Mouse (Mus musculus): Measurements from ENCODE around the gene Rbm15.

Gene Rbm15

DNA sequence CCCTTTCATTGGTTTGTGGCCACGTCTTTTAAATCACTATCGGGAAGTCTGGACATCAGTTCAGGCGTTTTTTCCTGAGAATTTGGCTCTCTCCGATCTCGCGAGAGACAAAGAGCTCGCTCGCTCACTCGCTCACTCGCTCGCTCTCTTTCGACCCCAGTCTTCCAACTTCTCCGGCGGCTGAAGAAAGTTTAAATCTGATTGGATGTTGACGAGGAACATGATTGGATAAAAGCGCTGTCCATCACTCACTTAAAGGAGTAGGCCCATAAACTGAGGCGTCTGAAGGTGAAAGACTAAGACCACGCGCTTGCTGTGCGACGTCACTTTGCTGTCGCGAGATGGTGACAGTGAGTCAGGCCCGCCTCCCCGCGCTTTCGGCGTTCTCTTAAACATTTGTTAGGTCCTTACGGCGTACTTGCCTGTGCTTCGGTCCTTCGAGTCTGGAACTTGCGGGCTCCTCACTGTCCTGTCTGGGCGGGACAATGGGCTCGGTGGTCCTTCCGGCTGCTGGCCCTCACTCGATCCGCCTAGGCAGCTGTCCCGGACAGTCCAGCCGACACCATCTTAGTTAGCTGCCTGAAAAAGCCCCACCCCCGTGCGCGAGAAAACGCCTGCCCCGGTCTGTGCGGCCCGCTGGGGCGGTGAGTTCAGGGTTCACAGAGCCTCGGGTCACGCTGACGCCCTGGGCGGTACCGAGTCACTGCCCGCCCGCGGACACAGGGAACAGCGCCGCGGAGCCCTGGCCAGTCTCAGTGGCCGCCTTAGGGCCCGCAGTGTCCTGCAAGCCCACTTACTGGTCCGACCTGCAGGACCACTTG lies at the start of gene Rbm15:
Gene Rbm15 (minus strand): TSS at position 293 of the 821 bp plus-strand sequence.
- in situ Hi-C loops (cut with MboI, MseI), result loop anchor here (10.0 kb wide), 1 partner anchor 849 kb away; the partner anchor contains the start of gene Dennd2d

DNA sequence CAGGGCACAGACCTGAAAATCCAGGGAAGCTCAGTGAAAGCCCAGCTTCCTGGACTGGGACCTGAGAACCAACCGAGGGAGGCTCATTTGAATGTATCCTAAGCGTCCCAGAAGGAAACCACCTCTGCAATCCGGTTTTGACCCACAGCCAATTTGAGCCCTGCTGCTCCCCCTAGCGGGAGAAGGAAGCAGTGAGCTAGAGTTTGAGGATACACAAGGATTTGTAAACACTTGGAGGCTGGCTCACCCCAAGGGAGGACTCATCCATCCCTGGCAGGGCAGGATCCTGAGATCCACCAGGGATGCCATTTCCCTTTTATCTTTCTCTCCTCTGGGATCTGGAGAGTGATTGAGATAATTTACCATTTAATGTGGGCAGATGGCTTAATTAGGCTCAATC lies 45.9 kb upstream of the Rbm15 start:
- in situ Hi-C loops (cut with MboI, MseI), result no loop called here

DNA sequence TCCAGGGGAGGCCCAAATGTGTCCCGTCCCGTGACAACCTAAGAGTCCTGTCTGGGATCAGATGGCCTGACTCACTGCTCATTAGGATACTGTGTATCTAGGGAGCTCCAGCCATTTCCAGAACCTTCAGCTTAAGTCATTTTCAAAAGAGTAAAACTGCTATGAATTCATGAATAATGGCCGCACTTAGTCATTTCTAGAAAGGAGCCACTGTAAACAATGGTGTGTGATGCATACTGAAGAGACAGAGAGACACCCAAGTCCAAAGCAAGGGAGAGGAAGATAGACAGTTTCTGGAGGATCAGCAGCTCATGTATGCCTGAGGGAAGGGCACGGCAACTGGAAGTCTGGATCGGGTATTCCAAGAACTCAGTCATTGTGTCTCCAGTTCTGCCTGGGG lies 45.2 kb upstream of the Rbm15 start:
- in situ Hi-C loops (cut with MboI, MseI), result no loop called here

DNA sequence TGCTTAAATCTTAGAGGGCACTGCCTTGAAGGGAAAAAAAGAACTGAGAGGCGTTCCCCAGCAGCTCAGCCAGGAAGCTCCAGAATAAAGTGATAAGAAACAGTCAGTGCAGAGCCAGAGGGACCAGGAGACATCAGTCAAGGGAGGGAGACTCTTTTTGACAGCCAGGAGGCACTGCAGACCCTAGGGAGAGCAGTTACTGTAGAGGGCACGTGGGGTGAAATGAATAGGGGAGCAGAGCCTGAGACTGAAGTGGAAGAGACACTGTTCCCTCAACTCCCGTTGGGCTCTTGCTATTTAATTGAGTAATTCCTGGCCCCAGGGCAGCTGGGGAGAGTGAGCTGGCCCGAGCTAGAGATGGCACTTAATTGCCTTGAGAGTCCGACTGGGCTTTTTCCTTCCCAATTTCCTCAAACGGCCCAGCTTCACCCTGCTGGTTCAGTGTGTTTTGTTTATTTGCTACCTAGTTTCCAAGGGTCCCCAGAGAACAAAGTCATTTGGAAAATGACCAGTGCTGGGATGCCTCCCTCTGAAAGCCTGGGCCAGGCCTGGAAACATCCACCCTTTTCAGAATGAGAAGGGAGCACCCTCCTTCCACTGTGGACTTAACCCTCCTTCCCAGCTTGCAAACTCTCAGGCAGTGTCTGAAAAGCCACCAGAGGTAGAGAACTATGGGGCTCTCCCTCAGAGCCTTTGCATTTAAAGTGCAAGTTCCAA lies 41.6 kb upstream of the Rbm15 start:
- in situ Hi-C loops (cut with MboI, MseI), result no loop called here

DNA sequence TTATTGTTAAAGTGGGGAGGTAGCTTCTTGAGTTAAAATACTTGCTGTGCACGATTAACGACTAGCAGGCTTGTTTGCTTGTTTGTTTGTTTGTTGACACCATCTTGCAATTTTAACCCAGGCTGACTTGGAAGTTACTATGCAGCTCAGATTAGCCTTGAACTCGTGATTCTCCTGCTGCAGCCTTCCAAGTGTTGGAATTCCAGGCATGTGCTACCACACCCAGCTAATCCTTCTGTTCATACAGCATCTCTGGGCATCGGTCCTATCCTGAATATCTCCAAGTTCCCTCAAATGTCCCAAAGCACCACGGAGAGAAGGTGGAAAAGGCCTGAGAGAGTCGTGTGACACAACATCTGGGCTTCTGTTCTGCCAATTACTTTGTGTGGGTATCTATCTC lies 35.7 kb upstream of the Rbm15 start:
- in situ Hi-C loops (cut with MboI, MseI), result no loop called here

DNA sequence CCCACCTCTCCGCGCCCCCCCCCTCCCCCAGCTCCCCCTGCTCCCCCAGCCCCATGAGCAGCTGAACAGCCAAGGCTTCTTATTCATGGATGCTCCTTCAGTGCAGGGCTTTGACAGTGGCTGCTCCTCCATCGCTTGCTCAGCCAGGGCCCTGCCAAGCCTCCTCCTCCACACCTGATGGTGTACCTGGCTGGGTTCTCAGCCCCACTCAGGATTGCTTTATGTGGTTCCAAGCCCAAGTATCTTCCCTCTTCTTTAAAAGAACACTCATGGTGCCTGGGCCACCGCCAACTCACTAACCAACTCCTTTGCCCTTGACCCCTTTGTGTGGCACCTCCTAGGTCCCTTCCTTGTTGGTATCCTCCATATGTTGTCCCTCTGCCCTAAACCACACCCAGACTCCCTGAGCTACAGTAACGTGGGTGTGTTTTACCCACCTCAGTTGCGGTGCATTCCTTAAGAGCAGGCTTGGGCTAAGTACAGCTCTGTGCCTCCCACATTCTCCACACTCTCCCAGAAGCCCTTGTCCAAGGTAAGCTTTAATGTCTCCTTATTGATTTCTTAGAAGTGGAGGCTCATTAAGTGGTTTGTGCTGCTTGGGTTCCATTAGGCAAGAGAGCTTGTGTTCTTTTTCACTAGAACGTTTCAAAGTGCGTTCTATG lies 34.6 kb upstream of the Rbm15 start:
- in situ Hi-C loops (cut with MboI, MseI), result no loop called here

DNA sequence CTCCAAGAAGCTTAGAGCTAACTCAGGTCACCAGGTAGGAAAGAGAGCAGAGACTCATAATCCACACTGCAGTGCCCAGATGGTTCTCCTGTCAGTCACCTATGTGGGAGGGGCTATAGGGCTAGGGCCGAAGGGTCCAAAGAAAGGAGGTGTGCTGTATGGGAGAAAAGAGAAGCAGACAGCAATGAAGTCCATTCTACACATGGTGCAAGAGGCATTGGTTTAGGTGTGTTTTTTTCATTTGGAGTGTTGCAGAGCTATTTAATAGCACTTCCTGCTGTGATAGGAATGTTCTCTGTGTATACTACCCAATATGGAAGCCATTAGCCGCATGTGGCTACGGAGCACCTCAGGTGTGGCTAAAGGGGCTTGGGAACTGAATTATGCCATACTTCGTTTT lies 31.9 kb upstream of the Rbm15 start:
- in situ Hi-C loops (cut with MboI, MseI), result no loop called here

DNA sequence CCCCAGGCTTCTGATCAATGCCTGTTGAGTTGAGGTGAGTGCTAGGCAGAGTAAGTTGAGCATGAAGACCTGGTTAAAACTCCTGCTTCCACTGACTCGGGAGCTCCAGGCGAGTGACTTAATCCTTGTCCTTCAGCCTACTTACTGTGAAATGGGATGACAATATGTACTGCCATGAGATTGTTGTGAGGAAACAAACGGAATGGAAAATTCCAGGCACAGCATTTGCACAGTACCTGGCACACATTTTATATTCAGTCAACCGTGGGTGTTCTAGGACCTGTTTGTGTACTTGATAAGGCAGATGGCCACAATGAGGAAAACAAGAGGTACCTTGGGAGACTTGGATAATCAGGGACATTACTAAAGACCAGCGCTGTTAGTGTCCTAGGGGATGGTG lies 29.9 kb upstream of the Rbm15 start:
- in situ Hi-C loops (cut with MboI, MseI), result no loop called here

DNA sequence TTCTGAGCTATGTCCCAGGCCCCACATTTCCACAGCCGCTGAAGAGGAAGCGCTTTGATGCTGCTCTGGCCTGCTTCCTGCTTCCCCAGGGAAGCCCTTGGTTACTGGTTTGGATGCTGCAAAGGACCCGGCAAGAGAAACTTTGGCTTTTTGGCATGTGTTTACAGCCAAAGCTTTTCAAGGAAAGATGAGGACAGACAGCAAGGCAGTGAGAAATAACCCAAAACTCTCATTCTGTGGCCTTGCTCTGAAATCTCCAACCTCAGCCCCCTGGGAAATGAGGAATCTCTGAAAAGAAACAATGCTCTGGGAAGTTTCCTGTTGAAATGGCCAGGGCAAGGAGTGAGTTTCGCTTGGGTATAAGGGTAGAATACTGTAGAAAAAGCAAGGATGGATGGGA lies 26.9 kb upstream of the Rbm15 start:
- in situ Hi-C loops (cut with MboI, MseI), result no loop called here

DNA sequence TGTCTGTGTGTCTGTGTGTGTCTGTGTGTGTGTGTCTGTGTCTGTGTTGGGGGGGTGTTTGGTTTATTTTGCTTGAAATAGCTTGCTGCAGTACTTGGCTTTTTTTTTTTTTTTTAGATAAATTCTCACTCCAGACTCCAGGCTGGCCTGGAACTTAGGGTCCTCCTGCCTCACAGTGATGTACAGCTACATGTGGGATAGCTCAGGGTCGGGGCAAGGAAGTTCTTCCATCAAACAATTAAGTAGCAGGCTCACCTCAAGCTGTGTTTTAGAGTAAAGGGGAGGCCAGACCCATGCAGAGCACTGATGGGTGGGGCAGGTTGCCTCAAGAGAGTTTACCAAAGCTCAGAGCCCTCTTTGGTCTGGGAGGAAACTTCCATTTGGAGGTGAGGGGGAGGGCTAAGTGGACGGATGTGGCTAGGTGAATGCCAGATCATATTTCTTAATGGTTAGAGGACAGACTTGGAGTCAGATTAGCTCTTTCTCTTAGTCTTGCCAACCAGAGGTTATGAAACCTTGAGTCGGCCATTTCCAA lies 24.3 kb upstream of the Rbm15 start:
- in situ Hi-C loops (cut with MboI, MseI), result loop anchor here (5.0 kb wide), 1 partner anchor 105 kb away; no protein-coding TSS in a partner anchor

DNA sequence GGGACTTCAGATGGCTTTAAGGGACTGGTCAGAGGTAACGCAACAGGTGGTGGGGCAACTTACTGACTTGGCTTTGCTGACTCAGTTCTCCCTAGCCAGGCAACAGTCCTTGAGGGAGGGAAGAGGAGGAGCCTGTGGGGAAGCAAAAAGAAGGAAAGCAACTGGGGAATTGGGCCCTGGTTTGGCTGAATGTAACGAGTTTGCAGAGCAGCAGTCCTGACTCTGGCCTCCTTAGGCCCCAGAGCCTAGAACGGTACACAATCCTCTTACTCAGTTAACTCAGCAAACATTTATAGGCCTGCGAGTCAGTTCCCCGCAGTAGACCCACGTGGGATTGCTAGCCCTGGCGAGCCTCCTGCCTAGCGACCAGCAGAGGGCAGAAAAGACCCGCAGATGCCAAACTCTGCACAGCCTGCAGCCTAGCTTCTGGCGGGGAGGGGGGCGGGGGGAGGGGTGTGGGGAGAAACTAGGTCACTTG lies 23.5 kb upstream of the Rbm15 start:
- in situ Hi-C loops (cut with MboI, MseI), result loop anchor here (5.0 kb wide), 1 partner anchor 105 kb away; no protein-coding TSS in a partner anchor

DNA sequence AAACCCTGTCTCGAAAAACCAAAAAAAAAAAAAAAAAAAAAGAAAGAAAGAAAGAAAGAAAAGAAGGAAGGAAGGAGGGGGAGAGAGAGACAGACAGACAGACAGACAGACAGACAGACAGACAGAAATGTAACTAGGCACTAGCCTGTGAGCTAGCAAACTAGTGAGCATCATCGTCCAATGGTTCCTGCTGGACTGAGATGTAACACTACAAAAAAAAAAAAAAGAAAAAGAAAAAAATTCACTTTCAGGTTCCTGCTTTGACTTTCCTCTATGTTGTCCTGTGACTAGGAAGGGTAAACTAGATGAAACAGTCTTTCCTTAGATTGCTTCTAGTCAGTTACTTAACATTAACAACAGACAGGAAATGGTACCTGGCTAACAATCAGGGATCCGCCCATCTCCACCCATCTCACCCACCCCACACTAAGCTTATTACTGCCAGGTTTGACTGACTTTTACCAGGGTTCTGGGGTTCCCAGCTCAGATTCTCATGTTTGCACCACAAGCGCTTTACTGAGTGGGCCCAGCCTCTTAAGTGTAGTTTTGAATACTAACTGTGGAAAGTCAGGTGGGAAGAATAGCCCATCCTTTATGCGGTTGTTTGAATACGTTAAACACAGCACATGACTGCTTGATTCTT lies 22.3 kb upstream of the Rbm15 start:
- in situ Hi-C loops (cut with MboI, MseI), result loop anchor here (5.0 kb wide), 1 partner anchor 107 kb away; no protein-coding TSS in a partner anchor

DNA sequence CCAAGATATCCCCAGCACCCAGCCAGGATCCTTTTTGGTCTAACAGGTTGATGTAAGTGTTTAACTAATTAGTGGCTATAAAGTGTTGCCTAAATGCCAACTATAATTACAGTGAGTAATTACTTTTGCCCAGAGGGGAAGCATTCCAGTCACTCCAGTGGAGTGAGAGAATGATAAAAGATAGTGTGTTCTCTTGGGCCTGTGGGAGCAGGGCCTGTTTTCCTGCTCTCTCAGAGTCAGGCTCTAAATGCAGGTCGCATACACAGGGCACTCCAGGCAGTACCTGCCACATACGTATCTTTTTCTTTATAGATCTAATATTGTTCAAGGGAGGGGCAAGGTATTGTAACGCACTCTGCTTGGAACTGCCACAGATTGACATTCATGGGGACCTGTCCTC lies 18.2 kb upstream of the Rbm15 start:
- in situ Hi-C loops (cut with MboI, MseI), result no loop called here

DNA sequence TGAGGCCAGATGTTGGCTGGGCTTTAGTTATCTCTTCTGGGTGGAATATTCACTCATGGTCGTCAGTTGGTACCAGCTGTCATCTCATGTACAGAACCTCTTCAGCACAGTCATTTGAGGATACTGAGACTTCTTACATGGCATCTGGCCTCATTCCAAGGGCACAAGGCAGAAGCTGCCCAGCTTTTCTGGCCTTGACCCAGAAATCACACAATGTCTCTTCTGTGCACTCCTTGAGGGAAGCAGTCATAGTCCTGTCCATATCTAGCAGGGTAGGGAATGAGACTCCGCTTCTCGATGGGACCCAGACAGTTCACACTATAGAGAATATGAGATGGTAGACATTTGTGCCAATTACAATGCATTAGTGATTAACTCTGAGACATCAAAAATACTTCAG lies 15.5 kb upstream of the Rbm15 start:
- in situ Hi-C loops (cut with MboI, MseI), result loop anchor here (10.0 kb wide), 1 partner anchor 1664 kb away; the partner anchor contains the start of gene Ddx20

DNA sequence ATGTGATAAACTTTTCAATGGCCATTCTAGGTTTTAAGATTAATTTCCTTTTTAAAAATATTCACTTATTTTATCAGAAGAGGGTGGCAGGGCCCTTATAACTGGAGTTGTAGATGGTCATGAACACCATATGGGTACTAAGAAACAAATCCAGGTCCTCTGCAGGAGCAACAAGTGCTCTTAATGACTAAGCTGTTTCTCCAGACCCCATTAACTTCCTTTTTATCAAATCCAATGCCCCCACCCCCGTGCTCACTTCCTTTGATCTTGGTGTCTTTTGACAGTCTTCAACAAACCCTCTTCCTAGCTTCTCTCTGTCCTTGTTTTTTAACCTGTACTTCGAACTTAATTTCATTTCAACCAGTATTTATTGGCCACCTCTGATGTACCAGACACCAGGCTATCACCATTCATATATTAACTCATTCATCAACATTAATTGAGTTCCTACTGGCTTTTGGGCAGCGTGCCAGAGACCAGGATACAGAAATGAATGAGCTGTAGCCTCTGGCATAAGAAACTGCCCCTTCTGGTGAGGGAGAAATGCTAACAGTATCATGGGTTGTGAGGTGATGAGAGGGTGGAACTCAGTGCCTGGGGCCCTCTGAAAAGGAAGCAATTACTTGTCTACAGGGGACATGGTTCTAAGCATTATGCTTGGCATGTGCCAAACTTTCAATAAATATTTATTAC lies 11.7 kb upstream of the Rbm15 start:
- in situ Hi-C loops (cut with MboI, MseI), result loop anchor here (10.0 kb wide), 1 partner anchor 1660 kb away; the partner anchor contains the start of gene Ddx20

DNA sequence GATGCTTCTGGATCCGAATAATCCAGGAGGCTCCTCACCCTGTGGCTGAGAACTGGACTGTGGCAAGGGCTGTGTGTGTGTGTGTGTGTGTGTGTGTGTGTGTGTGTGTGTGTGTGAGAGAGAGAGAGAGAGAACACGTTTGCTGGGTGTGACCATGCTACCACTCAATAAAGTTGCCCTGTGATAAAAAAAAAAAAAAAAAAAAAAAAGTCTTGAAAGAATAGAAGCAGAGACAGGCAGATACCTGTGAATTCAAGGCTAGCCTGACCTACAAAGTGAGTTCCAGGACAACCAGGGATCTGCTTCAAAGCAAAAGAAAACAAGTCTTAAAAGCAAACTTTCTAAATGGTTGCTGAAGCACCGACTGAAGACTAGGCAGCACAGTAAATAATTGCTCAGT lies 10.5 kb upstream of the Rbm15 start:
- in situ Hi-C loops (cut with MboI, MseI), result loop anchor here (10.0 kb wide), 1 partner anchor 1659 kb away; the partner anchor contains the start of gene Ddx20

DNA sequence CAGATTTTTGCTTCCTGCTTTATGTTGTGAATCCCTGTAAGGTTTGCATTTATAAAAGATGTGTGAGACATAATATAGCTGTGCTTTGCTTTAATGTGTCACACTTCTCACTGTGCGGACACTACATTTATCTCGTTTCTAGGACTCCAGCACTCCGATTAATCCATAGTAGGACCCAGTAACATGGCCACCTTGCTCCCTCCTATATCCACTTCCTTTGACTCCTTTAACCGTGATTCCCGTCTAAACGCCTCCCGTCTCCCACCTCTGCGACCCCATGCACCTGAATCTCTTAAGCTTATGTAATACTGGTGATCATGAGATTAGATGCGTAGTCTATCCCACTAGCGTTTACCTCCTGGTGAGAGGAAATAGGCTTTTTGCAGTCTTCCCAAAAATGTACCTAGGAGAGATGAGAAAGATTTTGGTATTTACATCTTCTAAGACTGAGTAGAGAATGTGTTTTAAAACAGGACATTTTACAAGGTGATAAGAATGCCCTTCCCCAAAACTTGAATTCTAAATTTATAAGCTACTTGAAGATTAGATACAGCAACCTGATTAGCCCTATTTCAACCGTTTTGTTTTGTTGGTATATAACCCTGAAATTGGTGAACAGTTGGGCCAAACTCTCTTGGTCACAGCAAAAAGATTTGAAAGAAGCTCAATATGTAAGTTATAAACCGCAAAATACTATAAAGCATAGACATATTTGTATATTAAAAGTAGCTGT lies 895 bp upstream of the Rbm15 start:
- in situ Hi-C loops (cut with MboI, MseI), result loop anchor here (10.0 kb wide), 1 partner anchor 850 kb away; the partner anchor contains the start of gene Dennd2d

DNA sequence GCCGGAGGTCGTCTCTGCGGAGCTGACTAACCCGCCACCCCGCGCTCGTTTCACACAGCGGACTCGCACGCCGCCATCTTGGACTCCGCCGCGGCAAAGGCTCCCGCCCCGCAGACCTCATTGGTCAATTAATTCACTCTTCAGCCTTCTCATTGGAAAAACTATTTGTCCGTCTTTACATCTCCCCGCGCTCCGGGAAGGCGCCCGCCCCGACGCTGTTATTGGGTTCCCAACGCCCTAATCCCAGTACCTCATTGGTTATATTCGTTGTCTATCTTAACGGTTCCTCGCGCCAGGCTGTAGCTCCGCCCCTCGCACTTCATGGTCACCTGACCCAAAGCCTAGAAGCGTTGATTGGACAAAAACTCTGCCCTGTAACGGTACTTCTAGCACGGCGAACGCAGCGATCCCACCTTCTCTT lies 503 bp downstream of the Rbm15 start:
- in situ Hi-C loops (cut with MboI, MseI), result loop anchor here (10.0 kb wide), 1 partner anchor 848 kb away; the partner anchor contains the start of gene Dennd2d

DNA sequence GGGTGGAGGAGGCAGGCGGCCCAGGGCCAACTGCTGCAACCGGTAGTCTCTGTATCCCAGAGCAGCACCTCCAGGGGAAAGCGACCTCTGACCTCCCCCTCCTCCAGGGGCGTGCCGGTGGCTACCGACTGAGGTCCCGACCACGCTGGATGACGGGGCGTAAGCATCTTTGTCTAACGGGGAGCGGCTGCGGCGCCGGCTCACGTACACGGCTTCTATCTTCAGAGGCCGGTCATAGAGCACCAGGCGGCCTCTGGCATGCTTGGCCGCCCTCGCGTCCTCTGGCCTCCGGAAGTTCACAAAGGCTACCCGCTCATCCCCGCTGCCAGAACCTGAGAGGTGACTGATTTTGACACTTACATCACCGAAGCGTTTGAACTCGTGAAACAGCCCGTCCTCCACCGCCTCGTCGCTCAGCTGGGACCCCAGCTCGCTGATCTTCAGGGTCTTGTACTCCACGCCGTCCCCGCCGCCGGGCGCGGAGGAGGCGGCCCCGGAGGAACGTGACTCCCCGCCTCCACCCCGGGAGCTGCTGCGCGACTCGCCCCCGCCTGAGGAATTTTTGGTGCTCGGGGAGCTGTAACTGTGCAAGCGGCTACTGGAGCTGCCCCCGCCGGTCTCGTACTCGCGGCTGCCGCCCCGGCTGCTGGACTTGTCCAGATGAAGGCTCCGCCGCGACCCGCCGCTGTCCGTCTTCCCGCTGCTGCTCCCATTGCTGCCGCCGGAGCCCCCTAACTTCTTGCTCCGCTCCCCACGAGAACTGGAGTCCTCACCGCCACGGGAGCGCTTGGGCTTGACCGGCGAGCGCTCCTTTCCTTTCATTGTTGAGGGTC lies 1.1 kb downstream of the Rbm15 start:
- in situ Hi-C loops (cut with MboI, MseI), result loop anchor here (10.0 kb wide), 1 partner anchor 848 kb away; the partner anchor contains the start of gene Dennd2d

Measured in T-helper 2 cell (primary cell).